ENCODE assay signal across 21 mouse cellular contexts in genomic region chr10:67048871-67049615, GRCm38 (mm10). TPM values are rescaled to one million over a fixed set of nuclear protein-coding genes. Genes with fewer than 3 reads are reported as not detected.
DNase-seq lines count a peak whose midpoint lies in the region; ATAC-seq and TF ChIP-seq lines count a peak whose summit lies in the region.
"Had no signal": no experiment of that assay in that cellular context is flagged by ENCODE, and none has a peak within 500 bp of the region (broad histone marks: within the 10 kb centered on the region; RNA-seq: fewer than 3 reads in every experiment).

No protein-coding gene starts in this region.

- no peaks in the 10 kb centered on the region for H3K36me3 ChIP-seq in intestine, embryonic 14.5 days (ENCODE audit: control insufficient read depth, insufficient read depth, low read length)
- no peaks in the 10 kb centered on the region for H3K36me3 ChIP-seq in intestine, embryonic 16.5 days (ENCODE audit: control insufficient read depth, insufficient read depth, low read length)
- peaks cover under 1 to 9% of the 10 kb centered on the region in 2 experiments for H3K36me3 ChIP-seq in CH12.LX (replicated peaks in 1 of 2; ENCODE audit: control insufficient read depth in 1 of 2, insufficient read depth in 1 of 2, low read length in 1 of 2)
- H3K36me3 ChIP-seq: embryonic facial prominence, embryonic 15.5 days; forebrain, embryonic 12.5 days; heart, embryonic 10.5 days; limb, embryonic 15.5 days; midbrain, embryonic 13.5 days; stomach, embryonic 15.5 days had no signal

- no peaks in the 10 kb centered on the region for H3K9me3 ChIP-seq in intestine, embryonic 14.5 days (ENCODE audit: control insufficient read depth, low read length)
- no peaks in the 10 kb centered on the region for H3K9me3 ChIP-seq in intestine, embryonic 16.5 days (ENCODE audit: control insufficient read depth, low read length)
- H3K9me3 ChIP-seq in CH12.LX (replicated peaks; ENCODE audit: low read length) = no peaks in the 10 kb centered on the region
- H3K9me3 ChIP-seq: embryonic facial prominence, embryonic 15.5 days; forebrain, embryonic 12.5 days; heart, embryonic 10.5 days; limb, embryonic 15.5 days; midbrain, embryonic 13.5 days; stomach, embryonic 15.5 days had no signal

- in situ Hi-C loops in CH12.LX (cut with MboI; ENCODE audit: low pct_ligation_motif_present, low pct_unique_long_range_greater_than_20kb, low sequenced_read_pairs) = no loop called here

- DNase-seq in intestine, embryonic 14.5 days (ENCODE audit: low spot score) = no peak
- peak; percentile 61 for DNase-seq in CH12.LX (ENCODE audit: extremely low read depth)
- DNase-seq in naive thymus-derived CD4-positive, alpha-beta T cell, adult 2 months (ENCODE audit: low read depth) = peak; percentile 15
- no peak for DNase-seq in adrenal gland, postnatal 14 days
- DNase-seq in cerebellum, adult 2 months = no peak
- DNase-seq in right cerebral cortex, postnatal 25 days = no peak
- DNase-seq: adrenal gland, postnatal 25 days; B cell, adult 2 months; heart, postnatal 4 days; kidney, adult 18-20 months; kidney, postnatal 36 days; thymus, postnatal 36 days had no signal

- H3K27me3 ChIP-seq in intestine, embryonic 14.5 days (replicated peaks; ENCODE audit: control insufficient read depth, insufficient read depth, low read length) = no peaks in the 10 kb centered on the region
- H3K27me3 ChIP-seq in intestine, embryonic 16.5 days (replicated peaks; ENCODE audit: control insufficient read depth, insufficient read depth, low read length) = no peaks in the 10 kb centered on the region
- no peaks in the 10 kb centered on the region for H3K27me3 ChIP-seq in CH12.LX (replicated peaks)
- no peaks in the 10 kb centered on the region for H3K27me3 ChIP-seq in cerebellum, adult 2 months (ENCODE audit: control insufficient read depth, insufficient read depth, low read length)
- H3K27me3 ChIP-seq: embryonic facial prominence, embryonic 15.5 days; forebrain, embryonic 12.5 days; limb, embryonic 15.5 days; midbrain, embryonic 13.5 days; stomach, embryonic 15.5 days had no signal

- TF ChIP-seq POLR2A in CH12.LX (IDR thresholded peaks at IDR 0.05; ENCODE audit: low read depth, low read length) = no peak
- TF ChIP-seq POLR2A in cerebellum, adult 2 months (IDR thresholded peaks at IDR 0.05; ENCODE audit: borderline replicate concordance, insufficient read depth, low read length) = no peak

- WGBS in intestine, embryonic 14.5 days = 86% methylated on average over 13 of the region's 13 CpGs
- WGBS in intestine, embryonic 16.5 days = 84% methylated on average over 13 of the region's 13 CpGs
- WGBS in cerebellum, adult 2 months = 92% methylated on average over 13 of the region's 13 CpGs

- H3K4me3 ChIP-seq in intestine, embryonic 14.5 days (ENCODE audit: low read depth, low read length) = no peak overlapping the region
- H3K4me3 ChIP-seq in intestine, embryonic 16.5 days (ENCODE audit: low read length) = no peak overlapping the region
- H3K4me3 ChIP-seq in CH12.LX (replicated peaks in 1 of 3; ENCODE audit: low read depth in 2 of 3, low read length in 2 of 3, poor library complexity in 1 of 3) = no peak overlapping the region
- H3K4me3 ChIP-seq in cerebellum, adult 2 months (replicated peaks; ENCODE audit: insufficient read depth, low read depth, low read length) = no peak overlapping the region
- H3K4me3 ChIP-seq: embryonic facial prominence, embryonic 15.5 days; forebrain, embryonic 12.5 days; heart, embryonic 10.5 days; left cerebral cortex, adult 2 months; limb, embryonic 15.5 days; midbrain, embryonic 13.5 days; stomach, embryonic 15.5 days had no signal

- H3K79me2 ChIP-seq in CH12.LX (replicated peaks; ENCODE audit: control insufficient read depth, extremely low read depth, insufficient read depth, poor library complexity, severe bottlenecking) = peaks cover 52% of the 10 kb centered on the region

- H3K27ac ChIP-seq in intestine, embryonic 14.5 days (ENCODE audit: low read depth) = 0 out of 2 replicates have a peak overlapping the region, but pooled peaks have one; percentile 38
- H3K27ac ChIP-seq in intestine, embryonic 16.5 days (ENCODE audit: low read length) = no peak overlapping the region
- no peak overlapping the region for H3K27ac ChIP-seq in CH12.LX (ENCODE audit: insufficient read depth, low read depth)
- no peak overlapping the region for H3K27ac ChIP-seq in cerebellum, adult 2 months (ENCODE audit: insufficient read depth, low read length)
- H3K27ac ChIP-seq: forebrain, embryonic 12.5 days; heart, embryonic 10.5 days; left cerebral cortex, adult 2 months; midbrain, embryonic 13.5 days; stomach, embryonic 15.5 days had no signal

- TF ChIP-seq RAD21 in CH12.LX (IDR thresholded peaks at IDR 0.05; ENCODE audit: low read depth, low read length) = no peak

- H3K9ac ChIP-seq in intestine, embryonic 14.5 days (ENCODE audit: low read length) = no peak overlapping the region
- H3K9ac ChIP-seq in intestine, embryonic 16.5 days (ENCODE audit: low read depth, low read length) = no peak overlapping the region
- no peak overlapping the region for H3K9ac ChIP-seq in CH12.LX (ENCODE audit: insufficient read depth, low read depth)
- H3K9ac ChIP-seq: embryonic facial prominence, embryonic 15.5 days; forebrain, embryonic 12.5 days; limb, embryonic 15.5 days; midbrain, embryonic 13.5 days; stomach, embryonic 15.5 days had no signal

- dilution Hi-C loops in CH12.LX (cut with MboI; ENCODE audit: extremely low pct_ligation_motif_present, extremely low pct_unique_long_range_greater_than_20kb, low sequenced_read_pairs) = no loop called here

- no peak for ATAC-seq in intestine, embryonic 14.5 days (replicated peaks; ENCODE audit: low FRiP score, low TSS enrichment, low read depth)
- ATAC-seq in intestine, embryonic 16.5 days = no peak
- ATAC-seq in common myeloid progenitor, adult 5-6 weeks (replicated peaks; ENCODE audit: low read depth, poor library complexity, severe bottlenecking) = peak; percentile 84
- ATAC-seq: midbrain, embryonic 13.5 days had no signal

- no peak for TF ChIP-seq CTCF in CH12.LX (conservative IDR thresholded peaks at IDR 0.05 in 1 of 2, IDR thresholded peaks at IDR 0.05 in 1 of 2; ENCODE audit: low read depth in 2 of 2, low read length in 2 of 2)
- TF ChIP-seq CTCF in cerebellum, adult 2 months (IDR thresholded peaks at IDR 0.05; ENCODE audit: borderline replicate concordance, insufficient read depth, low read depth, low read length) = no peak

- no peak overlapping the region for H3K4me2 ChIP-seq in intestine, embryonic 14.5 days (ENCODE audit: low read length)
- no peak overlapping the region for H3K4me2 ChIP-seq in intestine, embryonic 16.5 days (ENCODE audit: low read depth, low read length)
- H3K4me2 ChIP-seq in CH12.LX (ENCODE audit: insufficient read depth, low read depth, poor library complexity, severe bottlenecking) = no peak overlapping the region
- H3K4me2 ChIP-seq: forebrain, embryonic 12.5 days; limb, embryonic 15.5 days; midbrain, embryonic 13.5 days; stomach, embryonic 15.5 days had no signal

- TF ChIP-seq EP300 in CH12.LX (IDR thresholded peaks at IDR 0.05; ENCODE audit: low read length) = peak; percentile 26

- H3K4me1 ChIP-seq in intestine, embryonic 14.5 days (replicated peaks; ENCODE audit: control insufficient read depth, insufficient read depth, low read length) = peaks cover 31% of the 10 kb centered on the region
- H3K4me1 ChIP-seq in intestine, embryonic 16.5 days (ENCODE audit: control insufficient read depth, insufficient read depth, low read length) = peaks cover 17% of the 10 kb centered on the region
- peaks cover 20 to 88% of the 10 kb centered on the region in 2 experiments for H3K4me1 ChIP-seq in CH12.LX (ENCODE audit: control insufficient read depth in 1 of 2, insufficient read depth in 2 of 2)
- H3K4me1 ChIP-seq in cerebellum, adult 2 months (ENCODE audit: control insufficient read depth, insufficient read depth, low read length) = peaks cover 14% of the 10 kb centered on the region

TF ChIP-seq in CH12.LX, 34 proteins besides CTCF, POLR2A, EP300 and RAD21:
- TF ChIP-seq TBP (conservative IDR thresholded peaks at IDR 0.05; ENCODE audit: low read depth, low read length) (no peak), MAFK (IDR thresholded peaks at IDR 0.05; ENCODE audit: insufficient replicate concordance, low read length) (no peak), JUND (conservative IDR thresholded peaks at IDR 0.05; ENCODE audit: low read depth, low read length) (peak; percentile 23; the same call in 1 of the 2 replicates)

RNA-seq across cellular contexts. Expression of gene Jmjd1c, which starts 46.9 kb away (rescaled TPM):
- 43.6 and 47.5 TPM in 2 replicates for polyA plus RNA-seq in intestine, embryonic 14.5 days (2014; fragmentation: Nextera tagmentation; extraction: Ambion mirVana)
- polyA plus RNA-seq in intestine, embryonic 16.5 days (2015; fragmentation: Nextera tagmentation; extraction: Ambion mirVana) = 21.9 and 22.2 TPM in 2 replicates
- total RNA-seq in CH12.LX (2012; rRNA removed) (41.2 and 41.6 TPM in 2 replicates), CH12.LX (2014; rRNA removed) (41.2 and 41.4 TPM in 2 replicates)
- polyA plus RNA-seq in CH12.LX (2012; ENCODE audit: insufficient read length, low read depth) = 40.9 and 50.1 TPM in 2 replicates
- total RNA-seq in common myeloid progenitor, adult 5-6 weeks (2017) = 134 and 162 TPM in 2 replicates
- 56.4 and 61.4 TPM in 2 replicates for total RNA-seq in adrenal gland, postnatal 14 days (2021)
- polyA plus RNA-seq in cerebellum, adult 2 months (2012; rRNA removed) = 56.3 and 63.8 TPM in 2 replicates

RNA-seq across cellular contexts. Expression of gene Reep3, which starts 47.7 kb away (rescaled TPM):
- 35.7 and 38.2 TPM in 2 replicates for polyA plus RNA-seq in intestine, embryonic 14.5 days (2014; fragmentation: Nextera tagmentation; extraction: Ambion mirVana)
- 36.2 and 42.1 TPM in 2 replicates for polyA plus RNA-seq in intestine, embryonic 16.5 days (2015; fragmentation: Nextera tagmentation; extraction: Ambion mirVana)
- total RNA-seq in CH12.LX (2012; rRNA removed) (20.3 and 23.2 TPM in 2 replicates), CH12.LX (2014; rRNA removed) (20.0 and 23.3 TPM in 2 replicates)
- 20.5 and 21.8 TPM in 2 replicates for polyA plus RNA-seq in CH12.LX (2012; ENCODE audit: insufficient read length, low read depth)
- 8.5 and 12.5 TPM in 2 replicates for total RNA-seq in common myeloid progenitor, adult 5-6 weeks (2017)
- 47.1 and 48.2 TPM in 2 replicates for total RNA-seq in adrenal gland, postnatal 14 days (2021)
- polyA plus RNA-seq in cerebellum, adult 2 months (2012; rRNA removed) = 44.0 and 45.2 TPM in 2 replicates

Comparison
In these comparisons a context has a peak if more than half of its experiments do, and no peak if none do; other contexts are left out.
1. DNase-seq: peak in CH12.LX (single experiment) and naive thymus-derived CD4-positive, alpha-beta T cell, adult 2 months (single experiment); none in intestine, embryonic 14.5 days (single experiment), adrenal gland, postnatal 14 days (single experiment), cerebellum, adult 2 months (0 of 2) and right cerebral cortex, postnatal 25 days (single experiment).